Mouse (Mus musculus): ENCODE results near the gene Ywhag. TPM values are rescaled to one million over a fixed set of nuclear protein-coding genes. Genes with fewer than 3 reads are reported as not detected.

Gene Ywhag
- polyA plus RNA-seq, 1 experiment = 227 TPM

DNA sequence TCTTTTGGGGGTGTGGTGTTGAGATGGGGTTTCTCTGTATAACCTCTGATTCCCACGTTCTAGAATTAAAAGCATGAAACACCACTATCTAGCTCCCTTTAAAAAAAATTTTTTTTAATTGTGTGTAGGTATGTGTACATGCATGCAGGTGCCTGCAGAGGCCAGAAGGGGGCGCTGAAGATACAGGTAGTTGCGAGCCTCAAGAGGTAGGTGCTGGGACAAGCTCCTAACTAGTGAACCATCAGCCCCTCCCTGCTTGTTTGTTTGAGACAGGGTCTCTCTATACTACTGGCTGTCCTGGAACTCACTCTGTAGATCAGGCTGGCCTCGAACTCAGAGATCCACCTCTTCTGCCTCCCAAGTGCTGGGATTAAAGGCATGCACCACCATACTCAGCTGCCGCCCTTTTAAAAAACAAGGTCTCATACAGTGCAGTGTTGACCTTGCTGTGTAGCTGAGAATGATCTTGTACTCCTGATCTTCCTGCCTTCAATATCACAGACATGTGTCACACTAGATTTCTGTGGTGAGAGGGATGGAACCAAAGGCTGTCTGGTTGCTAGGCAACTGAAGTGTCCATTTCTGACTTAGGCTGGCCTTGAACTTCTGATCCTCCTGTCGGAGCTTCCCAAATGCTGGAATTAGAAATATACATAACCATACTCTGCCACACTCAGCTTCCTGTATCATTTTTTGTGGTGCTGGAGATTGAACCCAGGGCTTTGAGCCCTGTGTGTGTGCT, 32.9 kb downstream of the Ywhag start:
- TF ChIP-seq MYOD1 (IDR thresholded peaks at IDR 0.05; ENCODE audit: control insufficient read depth, insufficient read length, low read depth) = no peak
- no peak for TF ChIP-seq CEBPB (IDR thresholded peaks at IDR 0.05; ENCODE audit: low read depth)
- no peak for TF ChIP-seq CTCF (IDR thresholded peaks at IDR 0.05; ENCODE audit: control insufficient read depth, insufficient read depth, insufficient read length)
- no peak for TF ChIP-seq USF1 (IDR thresholded peaks at IDR 0.05; ENCODE audit: low read depth)
- no peak for TF ChIP-seq MYOG (IDR thresholded peaks at IDR 0.05; ENCODE audit: control insufficient read depth, extremely low read depth, insufficient read length)
- no peak for TF ChIP-seq MAX (IDR thresholded peaks at IDR 0.05)
- no peak for TF ChIP-seq FOSL1 (IDR thresholded peaks at IDR 0.05; ENCODE audit: insufficient read depth, low read length, poor library complexity, severe bottlenecking)
- H3K4me3 ChIP-seq (ENCODE audit: insufficient read depth, poor library complexity, severe bottlenecking) = no peak overlapping the region
- peaks cover 18% of the 10 kb centered on the region for H3K36me3 ChIP-seq (ENCODE audit: control insufficient read depth, insufficient read depth)
- peaks cover 4% of the 10 kb centered on the region for H3K79me2 ChIP-seq (ENCODE audit: control insufficient read depth, insufficient read depth)
- no peak overlapping the region for H3ac ChIP-seq (ENCODE audit: control insufficient read depth, insufficient read length, low read depth)
- peaks cover 4% of the 10 kb centered on the region for H3K79me3 ChIP-seq (ENCODE audit: low read depth)
- H3K27me3 ChIP-seq (ENCODE audit: control insufficient read depth, insufficient read depth, insufficient read length) = no peaks in the 10 kb centered on the region

- peaks cover 10% of the 10 kb centered on the region for H3K36me3 ChIP-seq (ENCODE audit: control insufficient read depth, insufficient read depth)
- H3K79me3 ChIP-seq (ENCODE audit: low read depth) = no peaks in the 10 kb centered on the region
- H3K27me3 ChIP-seq (ENCODE audit: control insufficient read depth, insufficient read depth, insufficient read length) = no peaks in the 10 kb centered on the region
- H3K79me2 ChIP-seq (ENCODE audit: control insufficient read depth, insufficient read depth) = no peaks in the 10 kb centered on the region
- H3K4me3 ChIP-seq (ENCODE audit: insufficient read depth, poor library complexity, severe bottlenecking) = no peak overlapping the region
- TF ChIP-seq MAX (IDR thresholded peaks at IDR 0.05) = no peak
- TF ChIP-seq FOSL1 (IDR thresholded peaks at IDR 0.05; ENCODE audit: insufficient read depth, low read length, poor library complexity, severe bottlenecking) = no peak
- no peak for TF ChIP-seq MYOD1 (IDR thresholded peaks at IDR 0.05; ENCODE audit: control insufficient read depth, insufficient read length, low read depth)
- no peak for TF ChIP-seq CTCF (IDR thresholded peaks at IDR 0.05; ENCODE audit: control insufficient read depth, insufficient read depth, insufficient read length)
- TF ChIP-seq MYOG (IDR thresholded peaks at IDR 0.05; ENCODE audit: control insufficient read depth, extremely low read depth, insufficient read length) = no peak
- no peak for TF ChIP-seq USF1 (IDR thresholded peaks at IDR 0.05; ENCODE audit: low read depth)
- no peak for TF ChIP-seq CEBPB (IDR thresholded peaks at IDR 0.05; ENCODE audit: low read depth)
- no peak overlapping the region for H3ac ChIP-seq (ENCODE audit: control insufficient read depth, insufficient read length, low read depth)
Measured at GRCm38 (mm10) chr5:135900701-135901100, 33.7 kb downstream of the Ywhag start.

- no peak for TF ChIP-seq USF1 (IDR thresholded peaks at IDR 0.05; ENCODE audit: low read depth)
- no peak for TF ChIP-seq CTCF (IDR thresholded peaks at IDR 0.05; ENCODE audit: control insufficient read depth, insufficient read depth, insufficient read length)
- no peak for TF ChIP-seq MYOD1 (IDR thresholded peaks at IDR 0.05; ENCODE audit: control insufficient read depth, insufficient read length, low read depth)
- no peak for TF ChIP-seq MAX (IDR thresholded peaks at IDR 0.05)
- no peak for TF ChIP-seq MYOG (IDR thresholded peaks at IDR 0.05; ENCODE audit: control insufficient read depth, extremely low read depth, insufficient read length)
- TF ChIP-seq FOSL1 (IDR thresholded peaks at IDR 0.05; ENCODE audit: insufficient read depth, low read length, poor library complexity, severe bottlenecking) = no peak
- TF ChIP-seq CEBPB (IDR thresholded peaks at IDR 0.05; ENCODE audit: low read depth) = no peak
- no peak overlapping the region for H3K4me3 ChIP-seq (ENCODE audit: insufficient read depth, poor library complexity, severe bottlenecking)
- H3ac ChIP-seq (ENCODE audit: control insufficient read depth, insufficient read length, low read depth) = no peak overlapping the region
Measured at GRCm38 (mm10) chr5:135899833-135900232, 34.6 kb downstream of the Ywhag start.

DNA sequence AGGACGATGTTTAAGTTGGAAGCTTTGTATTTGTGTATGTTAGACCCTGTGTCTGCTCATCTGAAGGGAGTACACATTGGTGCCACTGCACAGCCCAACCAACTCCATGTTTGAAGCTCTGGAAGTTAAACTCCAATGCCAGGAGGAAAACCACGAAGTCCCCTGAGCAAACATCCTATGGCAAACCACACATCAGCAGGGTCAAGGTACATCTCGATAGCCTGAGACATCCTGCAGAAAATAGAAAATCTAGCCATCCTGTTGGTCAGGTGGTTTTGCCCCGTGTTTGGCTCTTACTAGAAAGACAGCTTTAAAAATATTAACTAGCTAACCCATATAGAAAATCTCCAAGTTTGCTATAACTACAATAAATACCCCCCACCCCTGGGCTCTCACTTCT, 35.4 kb downstream of the Ywhag start:
- Histone ChIP-seq H3ac (ENCODE audit: control insufficient read depth, insufficient read length, low read depth) (no peak overlapping the region), H3K27me3 (ENCODE audit: control insufficient read depth, insufficient read depth, insufficient read length) (no peaks in the 10 kb centered on the region), H3K4me3 (ENCODE audit: insufficient read depth, poor library complexity, severe bottlenecking) (no peak overlapping the region), H3K36me3 (ENCODE audit: control insufficient read depth, insufficient read depth) (no peaks in the 10 kb centered on the region), H3K79me2 (ENCODE audit: control insufficient read depth, insufficient read depth) (no peaks in the 10 kb centered on the region), H3K79me3 (ENCODE audit: low read depth) (no peaks in the 10 kb centered on the region)
- TF ChIP-seq MYOD1 (IDR thresholded peaks at IDR 0.05; ENCODE audit: control insufficient read depth, insufficient read length, low read depth) (no peak), MYOG (IDR thresholded peaks at IDR 0.05; ENCODE audit: control insufficient read depth, extremely low read depth, insufficient read length) (no peak), CTCF (IDR thresholded peaks at IDR 0.05; ENCODE audit: control insufficient read depth, insufficient read depth, insufficient read length) (no peak)

More at GRCm38 (mm10) chr5:135899833-135900232, 34.6 kb downstream of the Ywhag start:
- Histone ChIP-seq H3K79me2 (ENCODE audit: control insufficient read depth, insufficient read depth) (no peaks in the 10 kb centered on the region), H3K27me3 (ENCODE audit: control insufficient read depth, insufficient read depth, insufficient read length) (no peaks in the 10 kb centered on the region), H3K36me3 (ENCODE audit: control insufficient read depth, insufficient read depth) (peaks cover 7% of the 10 kb centered on the region), H3K79me3 (ENCODE audit: low read depth) (no peaks in the 10 kb centered on the region)

DNA sequence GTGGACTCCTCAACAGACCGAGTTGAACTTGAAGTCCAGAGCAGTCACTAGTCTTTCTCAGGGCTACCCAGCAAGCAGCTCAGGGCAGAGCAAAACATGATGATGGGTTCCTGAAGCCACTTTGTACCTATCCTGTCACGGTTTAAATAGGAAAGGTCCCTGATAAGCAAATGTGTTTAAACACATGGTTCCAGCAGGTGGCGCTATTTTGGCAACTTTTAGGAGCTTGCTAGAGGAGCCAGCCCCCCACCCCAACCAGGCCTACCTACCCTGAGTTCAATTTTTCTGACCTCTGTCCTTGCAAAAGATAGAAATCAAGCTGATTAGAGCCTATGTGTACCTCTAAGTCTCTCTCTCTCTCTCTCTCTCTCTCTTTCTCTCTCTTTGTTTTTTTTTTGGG, 36.4 kb downstream of the Ywhag start:
- Histone ChIP-seq H3K79me3 (ENCODE audit: low read depth) (no peaks in the 10 kb centered on the region), H3K79me2 (ENCODE audit: control insufficient read depth, insufficient read depth) (no peaks in the 10 kb centered on the region), H3ac (ENCODE audit: control insufficient read depth, insufficient read length, low read depth) (no peak overlapping the region), H3K4me3 (ENCODE audit: insufficient read depth, poor library complexity, severe bottlenecking) (no peak overlapping the region), H3K36me3 (ENCODE audit: control insufficient read depth, insufficient read depth) (no peaks in the 10 kb centered on the region), H3K27me3 (ENCODE audit: control insufficient read depth, insufficient read depth, insufficient read length) (no peaks in the 10 kb centered on the region)
- TF ChIP-seq CTCF (IDR thresholded peaks at IDR 0.05; ENCODE audit: control insufficient read depth, insufficient read depth, insufficient read length) = peak; percentile 44
- no peak for TF ChIP-seq MYOD1 (IDR thresholded peaks at IDR 0.05; ENCODE audit: control insufficient read depth, insufficient read length, low read depth)

DNA sequence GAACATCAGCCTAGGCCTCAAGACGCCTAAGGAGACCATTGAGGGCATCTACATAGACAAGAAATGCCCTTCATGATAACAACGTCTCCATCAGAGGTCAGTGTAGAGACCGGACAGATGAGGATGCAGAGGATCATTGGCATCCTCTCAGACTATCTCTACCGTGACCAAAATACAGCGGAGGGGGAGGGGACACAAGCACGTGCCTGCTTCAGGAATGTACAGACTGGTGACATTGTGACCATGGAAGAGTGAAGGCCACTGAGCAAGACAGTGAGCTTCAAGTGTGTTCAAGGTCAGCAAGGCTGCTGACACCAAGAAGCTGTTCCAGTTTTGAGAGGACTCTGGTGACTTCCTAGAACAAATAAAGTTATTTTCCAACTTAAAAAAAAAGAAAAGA, 39.5 kb downstream of the Ywhag start:
- no peak for TF ChIP-seq MAX (IDR thresholded peaks at IDR 0.05)
- TF ChIP-seq CEBPB (IDR thresholded peaks at IDR 0.05; ENCODE audit: low read depth) = no peak
- no peak for TF ChIP-seq USF1 (IDR thresholded peaks at IDR 0.05; ENCODE audit: low read depth)
- no peak for TF ChIP-seq CTCF (IDR thresholded peaks at IDR 0.05; ENCODE audit: control insufficient read depth, insufficient read depth, insufficient read length)
- no peak for TF ChIP-seq FOSL1 (IDR thresholded peaks at IDR 0.05; ENCODE audit: insufficient read depth, low read length, poor library complexity, severe bottlenecking)
- no peak for TF ChIP-seq MYOG (IDR thresholded peaks at IDR 0.05; ENCODE audit: control insufficient read depth, extremely low read depth, insufficient read length)
- TF ChIP-seq MYOD1 (IDR thresholded peaks at IDR 0.05; ENCODE audit: control insufficient read depth, insufficient read length, low read depth) = no peak
- Histone ChIP-seq H3K27me3 (ENCODE audit: control insufficient read depth, insufficient read depth, insufficient read length) (no peaks in the 10 kb centered on the region), H3K4me3 (ENCODE audit: insufficient read depth, poor library complexity, severe bottlenecking) (no peak overlapping the region), H3K79me3 (ENCODE audit: low read depth) (no peaks in the 10 kb centered on the region), H3K36me3 (ENCODE audit: control insufficient read depth, insufficient read depth) (no peaks in the 10 kb centered on the region), H3K79me2 (ENCODE audit: control insufficient read depth, insufficient read depth) (no peaks in the 10 kb centered on the region), H3ac (ENCODE audit: control insufficient read depth, insufficient read length, low read depth) (no peak overlapping the region)

All from C2C12 (cell line).